Mouse (Mus musculus) layer of hippocampus, postnatal 25 days (tissue): ENCODE measurements at regions not wholly inside any gene's neighbourhood (a gene's known extent, or its start where the extent isn't known, plus 50 kb on each side); places are given as distances from the start of the nearest gene placed in this dataset.
A peak's percentile ranks its signal among the peaks of the same experiment; 100 is the strongest.

Experiments
- DNase-seq, 2 experiments: peaks; one replicate each; pipeline ENCODE4 v3.0.0; 2022; ENCODE audit warnings: mixed read lengths in 2 of 2, low spot score in 1 of 2; ENCODE audit errors: extremely low spot score in 1 of 2

DNA sequence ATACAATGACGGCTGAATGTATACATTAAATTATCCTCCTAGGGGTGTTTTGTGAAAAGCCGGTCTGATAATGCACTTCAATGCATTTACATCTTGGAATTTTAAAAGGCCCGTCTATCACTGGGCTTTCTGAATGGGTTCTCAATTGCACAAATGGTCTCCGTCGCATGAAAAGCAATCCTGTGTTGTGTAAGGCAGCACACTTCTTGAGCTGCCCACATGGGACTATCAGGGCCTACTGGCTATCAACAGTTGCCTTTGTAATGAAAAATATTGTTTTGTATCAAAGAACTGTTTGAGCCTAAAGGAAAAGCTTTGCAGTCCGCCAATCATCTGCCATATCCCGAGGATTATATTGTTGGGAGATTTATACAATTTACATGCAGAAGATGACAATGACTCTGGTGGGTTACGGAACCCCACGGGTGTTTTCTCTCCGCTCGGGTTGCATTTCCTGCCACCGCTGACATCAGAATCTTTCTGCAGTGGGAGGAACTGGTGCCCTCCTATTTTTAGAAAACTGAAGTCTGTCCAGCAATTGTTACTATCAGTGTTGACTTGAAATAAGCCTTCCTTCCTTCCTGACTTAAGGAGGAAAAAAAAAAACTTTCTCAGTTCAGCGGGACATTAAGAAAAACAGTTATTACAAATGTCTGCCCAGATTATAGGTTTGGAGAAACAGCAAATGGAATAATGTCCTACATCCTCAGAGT is 118.7 kb downstream of the Tmem26 start:
- no peak for DNase-seq

DNA sequence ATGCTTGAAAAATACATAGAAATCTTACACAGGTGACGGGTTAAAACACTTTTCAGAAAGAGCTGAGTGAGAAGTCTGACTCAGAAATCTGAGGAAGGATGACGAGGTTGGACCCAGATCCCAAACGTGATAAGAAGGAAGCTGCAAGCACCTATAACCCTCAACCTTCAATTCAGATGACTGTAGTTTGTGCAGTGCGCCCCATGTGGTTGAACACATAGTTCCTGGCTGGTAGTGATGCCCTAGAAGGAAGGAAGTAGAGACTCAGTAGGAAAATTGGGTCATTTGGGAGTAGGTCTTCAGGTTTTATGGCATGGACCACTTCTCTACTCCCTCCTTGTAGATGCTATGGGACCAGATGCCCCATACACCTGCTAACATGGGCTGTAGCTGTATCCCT is 120.6 kb downstream of the Tmem26 start:
- no peak for DNase-seq

DNA sequence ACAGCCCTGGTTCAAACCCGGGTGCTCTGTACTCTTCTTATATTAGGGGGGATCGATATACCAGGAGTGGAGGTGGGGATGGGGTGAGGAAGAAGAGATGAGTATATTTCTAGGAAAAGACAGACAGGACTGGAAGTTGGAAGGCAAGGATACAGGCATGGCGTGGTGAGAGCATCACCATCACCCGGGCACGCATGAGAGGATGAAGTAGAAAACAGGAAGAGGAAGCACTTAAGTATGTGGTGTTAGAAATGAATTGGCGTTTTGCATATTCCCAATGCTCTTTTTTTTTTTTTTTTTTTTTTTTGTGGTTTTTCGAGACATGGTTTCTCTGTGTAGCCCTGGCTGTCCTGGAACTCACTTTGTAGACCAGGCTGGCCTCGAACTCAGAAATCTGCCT is 121.2 kb downstream of the Tmem26 start:
- no peak for DNase-seq

DNA sequence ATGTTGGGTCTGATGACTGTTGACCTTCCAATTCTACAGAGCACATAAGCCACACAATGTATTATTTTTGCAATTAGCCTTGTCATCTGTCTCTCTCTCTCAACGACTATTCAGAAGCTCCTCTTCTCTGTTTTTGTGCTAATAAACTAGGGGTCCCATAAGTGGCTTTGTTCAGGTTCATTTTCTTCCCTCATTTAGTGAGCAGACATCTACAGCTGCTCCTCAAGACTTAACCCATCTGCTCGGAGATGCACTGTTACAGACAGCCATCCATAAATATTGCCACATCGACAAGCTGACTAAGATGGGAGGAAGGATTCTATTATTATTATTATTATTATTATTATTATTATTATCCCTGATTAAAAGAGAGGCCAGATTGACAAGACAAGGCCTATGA is 127.7 kb downstream of the Tmem26 start:
- no peak for DNase-seq

DNA sequence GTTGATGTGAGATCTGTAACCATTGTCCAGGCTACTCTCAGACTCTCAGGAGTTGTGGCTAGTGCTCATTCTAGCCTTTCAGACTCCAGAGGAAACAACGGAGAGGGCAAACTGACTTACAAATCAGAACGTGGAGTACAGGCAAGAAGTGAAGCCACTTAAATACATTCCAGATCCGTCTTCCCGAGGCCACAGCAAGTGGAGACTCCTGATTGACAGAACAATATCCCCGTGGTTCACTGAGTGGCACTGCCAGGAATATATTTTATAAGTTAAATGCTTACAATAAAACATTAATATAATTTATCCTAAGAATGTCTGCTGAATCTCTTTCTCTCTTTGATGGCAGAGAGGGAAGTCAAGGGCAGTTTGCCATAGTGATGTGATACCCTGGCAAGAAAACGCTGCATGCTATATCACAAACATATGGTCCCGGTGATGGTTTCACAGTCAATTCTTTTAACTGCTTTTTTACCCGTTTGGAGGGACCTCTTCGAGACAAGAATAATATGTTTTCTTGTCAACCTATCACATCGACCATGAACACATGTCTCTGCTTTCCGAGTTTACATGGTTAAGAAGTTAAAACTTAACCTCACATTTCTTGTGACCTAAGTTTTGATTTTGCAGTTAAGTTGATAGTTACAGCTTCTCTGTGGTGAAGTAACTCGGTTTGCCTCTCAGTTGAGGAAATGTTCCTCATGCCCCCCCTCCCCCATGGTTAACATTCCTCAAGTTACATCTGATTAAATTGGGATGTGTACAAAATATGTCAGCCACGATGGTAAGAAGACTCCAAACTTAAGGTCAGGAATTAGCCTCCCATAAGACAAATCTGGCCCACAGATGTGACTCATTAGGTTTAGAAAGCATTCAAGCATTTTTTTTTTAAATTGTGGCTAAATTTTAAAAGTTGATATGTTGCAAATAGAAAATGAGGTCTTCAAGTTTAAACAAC is 132.8 kb downstream of the Tmem26 start:
- DNase-seq: no peak

DNA sequence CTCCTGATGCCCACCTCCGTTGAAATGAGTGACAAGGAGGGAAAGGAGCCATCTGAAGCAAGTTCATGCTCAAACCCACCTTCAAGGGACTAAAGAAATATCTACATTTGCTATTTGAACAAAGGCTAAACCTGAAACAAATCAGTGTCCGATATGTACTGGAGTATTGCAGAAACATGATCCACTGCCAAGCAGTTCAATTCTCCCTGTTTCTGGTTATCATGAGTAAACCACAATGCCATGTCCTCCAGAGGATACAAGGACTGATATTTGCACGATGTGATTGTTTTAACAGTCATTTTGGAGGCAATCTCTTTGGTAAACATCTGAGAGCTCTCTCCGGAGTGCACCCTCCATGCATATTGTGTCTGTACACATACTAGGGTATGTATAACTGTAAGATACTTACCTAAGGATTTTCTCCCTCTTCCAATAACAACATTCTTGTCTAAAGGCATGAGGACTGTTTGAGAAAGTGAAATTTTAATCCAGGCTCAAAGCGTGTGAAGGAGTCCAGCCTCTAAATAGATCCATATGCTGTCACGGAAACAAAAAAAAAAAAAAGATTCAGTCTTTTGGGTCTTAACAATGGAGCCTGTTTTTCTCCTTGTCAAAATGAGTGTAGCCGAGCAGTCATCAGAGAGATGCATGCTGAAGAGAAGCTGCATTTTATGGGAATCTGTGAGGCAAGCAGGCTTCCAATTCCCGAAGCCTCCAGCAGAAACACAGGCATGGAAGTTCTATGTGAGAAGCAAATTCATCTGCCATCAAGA is 141.3 kb downstream of the Tmem26 start:
- DNase-seq: no peak

DNA sequence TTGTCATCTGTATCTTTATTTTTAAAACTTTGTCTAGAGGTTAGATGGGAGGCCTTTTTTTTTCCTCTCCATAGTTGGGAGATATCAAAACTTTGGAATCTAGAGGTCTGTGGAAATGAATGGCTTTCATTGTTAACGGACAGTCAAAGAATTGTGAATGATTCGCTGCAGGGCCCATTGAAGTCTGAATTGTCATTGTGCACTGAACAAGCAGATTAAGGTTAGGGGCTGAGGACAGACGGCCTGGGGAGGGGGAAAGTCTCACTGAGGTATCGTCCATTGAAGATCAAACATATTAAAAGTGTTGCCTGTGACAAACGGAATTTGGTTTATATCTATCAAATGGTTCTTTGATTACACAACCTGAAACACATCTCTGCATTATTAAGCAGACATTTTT is 142.3 kb downstream of the Tmem26 start:
- DNase-seq: no peak

DNA sequence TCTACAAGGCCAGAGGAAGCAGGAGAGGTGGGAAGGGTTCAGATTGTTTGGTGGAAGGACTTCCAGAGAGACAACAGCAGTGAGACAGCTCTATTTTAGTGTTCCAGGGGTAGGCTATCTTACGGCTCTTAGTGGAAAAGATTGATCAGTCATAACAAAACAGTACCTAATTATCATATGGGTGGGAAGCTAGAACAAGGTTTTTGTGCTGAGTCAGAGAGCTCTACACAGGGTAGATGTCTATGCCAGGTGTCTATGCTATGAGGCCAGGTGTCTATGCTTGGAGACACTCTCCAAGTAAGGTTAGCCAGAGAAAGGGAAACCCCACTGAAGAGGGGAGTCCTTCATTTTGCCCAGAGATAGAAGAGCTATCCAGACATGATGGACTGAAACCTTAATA is 143.9 kb downstream of the Tmem26 start:
- DNase-seq: no peak

DNA sequence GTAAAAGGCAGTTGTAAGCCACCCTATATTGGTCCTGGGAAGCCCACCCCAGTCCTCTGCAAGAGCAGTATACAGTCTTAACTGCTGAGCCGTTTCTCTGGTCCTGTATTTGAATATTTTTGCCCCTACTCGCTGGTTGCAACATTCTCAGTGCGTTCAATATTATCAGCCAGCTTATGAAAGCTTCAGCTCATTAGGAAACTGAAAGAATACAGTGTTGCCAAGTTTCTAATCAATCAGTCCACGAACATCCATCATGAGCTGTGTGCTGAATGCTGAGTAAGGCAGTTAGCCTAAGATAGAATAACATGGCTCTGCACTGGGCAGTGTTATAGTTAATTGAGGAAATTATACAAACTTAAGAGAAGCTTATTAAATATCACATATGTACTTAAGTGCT is 148.7 kb downstream of the Tmem26 start:
- no peak for DNase-seq

DNA sequence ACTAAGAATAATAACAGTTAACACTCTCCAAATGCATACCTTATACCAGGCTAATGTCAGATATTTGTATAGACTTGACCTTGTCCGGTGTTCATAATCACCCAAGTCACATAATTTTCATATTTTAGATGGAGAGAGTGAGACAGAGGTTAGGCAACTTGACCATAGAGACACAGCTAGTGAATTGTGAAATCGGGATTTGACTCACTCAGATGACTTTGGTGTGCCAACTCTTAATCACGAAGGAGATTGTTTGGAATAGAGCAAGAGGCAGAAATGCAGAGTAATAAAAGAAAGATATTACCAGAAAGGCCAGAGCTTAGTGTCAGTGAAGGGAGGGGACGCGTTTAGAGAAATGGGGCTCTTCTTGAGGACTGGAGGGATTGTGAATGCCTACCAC is 152.2 kb downstream of the Tmem26 start:
- no peak for DNase-seq

DNA sequence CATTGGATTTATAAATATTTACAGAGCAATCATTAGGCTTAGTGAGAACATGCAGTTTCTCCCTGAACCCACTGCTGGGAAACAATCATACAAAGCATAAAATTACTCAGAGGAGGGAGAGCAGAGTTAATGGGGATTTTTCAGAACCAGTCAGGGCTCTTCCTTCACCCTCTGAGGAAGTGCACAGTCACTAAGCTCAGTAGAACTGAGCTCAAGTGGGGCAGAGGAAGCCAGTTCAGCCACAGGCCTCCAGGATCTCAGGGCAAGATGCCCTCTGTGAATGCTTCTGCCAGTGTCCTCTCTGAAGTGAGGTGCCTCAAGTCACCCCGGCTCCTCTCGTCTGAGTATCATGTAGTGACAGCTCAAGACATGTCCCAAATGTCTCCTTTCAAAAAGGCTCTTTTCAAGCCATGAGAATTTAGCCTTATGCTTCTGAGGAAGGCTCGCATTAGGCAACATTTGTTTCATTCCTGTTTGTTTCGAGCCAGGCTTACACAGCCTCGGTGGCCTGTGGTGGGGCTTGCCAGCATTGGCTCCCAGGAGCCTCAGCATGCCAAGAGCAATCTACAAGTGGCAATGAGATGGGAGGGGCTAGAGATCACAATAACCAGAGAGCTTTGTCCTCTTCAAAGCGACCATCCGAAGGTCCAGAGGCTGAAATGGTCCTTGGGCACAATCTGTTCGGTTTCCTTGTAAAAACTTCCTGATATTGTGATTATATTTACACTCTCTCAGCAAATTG is 169.8 kb downstream of the Tmem26 start:
- no peak for DNase-seq

DNA sequence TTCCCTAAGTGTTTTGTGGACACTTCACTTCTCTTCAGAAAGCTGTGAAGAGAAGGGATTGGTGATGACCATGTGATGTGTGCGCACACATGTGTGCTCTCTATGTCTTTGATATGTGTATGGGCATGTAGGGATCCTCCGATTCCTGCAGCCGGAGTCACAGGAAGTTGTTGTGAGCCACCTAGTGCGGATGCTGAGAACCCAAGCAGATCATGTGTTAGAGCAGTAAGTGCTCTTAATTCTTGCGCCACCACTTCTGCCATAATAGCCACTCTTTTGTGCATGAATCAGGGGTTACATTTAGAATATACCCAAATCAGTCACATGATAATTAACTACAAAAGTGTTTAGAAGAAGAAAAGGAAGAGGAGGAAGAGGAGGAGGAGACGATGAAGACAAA is 170.7 kb downstream of the Tmem26 start:
- no peak for DNase-seq

DNA sequence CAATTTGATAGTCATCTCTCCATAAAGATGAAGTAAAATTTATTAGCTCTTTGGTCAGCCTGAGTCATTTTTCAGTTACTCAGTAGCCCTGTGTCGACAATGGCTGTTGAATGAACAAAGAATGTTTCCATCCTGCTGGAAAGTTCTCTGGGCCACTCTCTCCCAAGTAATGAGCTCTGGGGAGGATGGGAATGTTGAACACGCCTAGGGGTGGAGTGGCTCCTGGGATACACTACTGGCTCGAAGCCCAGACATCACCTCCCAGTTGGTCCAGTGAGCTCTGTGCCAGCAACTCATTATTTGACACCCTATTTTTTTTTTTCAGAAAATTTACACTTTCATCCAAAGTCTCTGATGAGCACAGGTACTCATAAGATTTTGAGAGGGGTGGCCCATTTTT is 174.1 kb downstream of the Tmem26 start:
- DNase-seq: no peak

DNA sequence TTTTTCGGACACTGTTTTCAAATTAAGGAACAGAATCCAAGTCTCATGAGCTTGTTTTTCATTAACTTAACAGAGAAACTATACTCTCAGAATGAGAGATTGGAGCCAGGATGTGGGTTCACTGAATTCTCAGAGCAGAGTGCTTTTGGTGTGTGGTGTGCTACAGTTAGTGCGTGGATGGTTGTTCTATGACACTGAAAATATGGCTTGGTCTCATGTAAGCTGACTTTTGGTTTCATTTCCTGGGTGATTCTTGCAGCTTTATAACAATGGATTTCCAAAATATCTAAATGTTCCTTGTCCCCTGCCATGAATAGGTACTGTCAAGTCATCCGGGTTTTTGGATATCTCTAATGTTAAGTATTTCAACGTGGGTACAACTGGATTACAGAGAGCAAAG is 177.7 kb downstream of the Tmem26 start:
- DNase-seq: no peak

DNA sequence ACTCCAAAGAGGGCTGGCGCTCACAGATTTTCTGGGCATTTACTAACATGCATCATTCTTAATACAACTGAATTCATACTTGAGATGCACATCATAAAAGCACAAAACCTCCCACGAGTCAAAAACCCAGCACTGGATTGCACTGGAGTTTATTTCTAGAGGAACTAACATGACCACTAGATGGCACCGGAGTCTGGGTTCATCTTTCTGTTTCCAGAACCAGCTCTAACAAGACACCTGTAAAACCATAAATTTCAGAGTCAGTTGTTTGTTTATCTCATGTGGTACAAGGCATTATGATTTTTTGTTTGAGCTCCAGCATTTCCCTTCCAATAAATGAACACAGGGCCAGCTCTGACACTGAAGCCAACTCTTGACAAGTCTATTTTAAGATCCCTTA is 179.2 kb downstream of the Tmem26 start:
- DNase-seq: peak; percentile 13 to 51

DNA sequence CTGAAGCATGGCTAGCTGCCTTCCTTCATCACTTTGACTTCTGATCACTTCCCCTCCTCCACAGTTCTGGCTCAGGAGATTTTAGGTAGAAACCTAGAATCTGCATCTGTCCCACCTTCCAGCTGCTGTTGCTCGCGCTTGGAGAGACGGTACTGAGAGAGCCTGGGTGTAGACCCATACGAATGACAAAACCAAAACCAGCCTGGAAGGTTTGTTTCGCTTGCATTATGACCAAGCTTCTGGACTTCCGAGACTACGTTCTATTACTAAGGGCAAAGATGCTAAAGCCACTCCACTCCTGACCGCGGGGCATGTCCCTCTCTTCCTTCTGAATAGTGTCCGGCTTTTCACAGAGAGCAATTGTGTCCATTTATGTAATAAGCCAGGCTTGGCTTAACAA is 180.9 kb downstream of the Tmem26 start:
- no peak for DNase-seq

DNA sequence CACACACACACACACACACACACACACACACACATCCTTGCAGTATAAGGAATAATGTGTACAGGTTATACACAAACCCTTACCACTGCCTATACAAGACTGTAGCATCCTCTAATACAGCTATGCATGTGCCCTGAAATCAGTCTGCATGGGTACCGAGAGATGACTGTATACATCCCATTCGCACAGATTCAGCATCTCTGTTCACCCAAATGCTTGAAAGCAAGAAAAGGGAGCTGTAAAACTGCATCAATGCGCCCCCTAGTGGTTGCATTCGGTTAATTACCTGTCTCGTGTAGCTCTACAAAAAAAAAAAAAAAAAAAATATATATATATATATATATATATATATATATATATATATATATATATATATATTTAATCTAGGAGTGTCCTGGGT is 184.8 kb downstream of the Tmem26 start:
- DNase-seq: peak; percentile 56 to 86

DNA sequence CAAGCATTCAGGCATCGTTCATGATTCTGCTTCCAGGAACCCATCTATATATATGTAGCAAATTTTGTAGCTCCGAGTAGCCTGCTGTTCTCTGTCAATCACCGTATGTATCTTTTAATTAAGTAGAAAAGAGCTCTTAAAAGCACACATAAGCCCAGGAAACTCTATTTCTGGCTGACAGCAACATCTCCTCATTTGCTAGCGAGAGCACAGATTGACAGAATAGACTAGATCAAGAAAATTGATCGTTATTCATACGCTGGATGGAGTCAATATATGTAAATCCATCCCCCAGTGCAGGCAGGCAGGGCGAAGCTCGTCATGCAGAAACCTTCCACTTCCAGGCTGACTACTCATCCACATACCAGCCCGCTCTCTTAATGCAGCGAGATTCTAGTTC is 185.6 kb downstream of the Tmem26 start:
- DNase-seq: no peak

DNA sequence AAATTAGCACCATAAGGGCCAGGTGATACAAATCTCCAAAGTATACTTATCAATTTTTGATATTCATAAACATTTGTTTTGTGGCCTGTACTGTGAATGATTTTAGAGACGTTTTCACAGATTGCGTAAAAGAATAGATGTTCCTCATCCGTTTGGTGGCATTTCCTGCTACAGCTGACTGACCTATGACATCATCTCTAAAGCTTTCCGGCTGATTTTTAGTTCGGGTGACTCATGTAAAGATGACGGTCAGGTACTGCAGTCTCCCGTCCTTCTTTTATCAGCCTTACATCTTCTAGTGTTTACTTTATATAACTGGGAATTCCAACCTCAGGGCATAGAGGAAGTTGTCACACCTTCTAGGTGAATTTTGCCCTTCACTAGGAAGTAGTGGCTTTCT is 192.7 kb downstream of the Tmem26 start:
- DNase-seq: no peak

DNA sequence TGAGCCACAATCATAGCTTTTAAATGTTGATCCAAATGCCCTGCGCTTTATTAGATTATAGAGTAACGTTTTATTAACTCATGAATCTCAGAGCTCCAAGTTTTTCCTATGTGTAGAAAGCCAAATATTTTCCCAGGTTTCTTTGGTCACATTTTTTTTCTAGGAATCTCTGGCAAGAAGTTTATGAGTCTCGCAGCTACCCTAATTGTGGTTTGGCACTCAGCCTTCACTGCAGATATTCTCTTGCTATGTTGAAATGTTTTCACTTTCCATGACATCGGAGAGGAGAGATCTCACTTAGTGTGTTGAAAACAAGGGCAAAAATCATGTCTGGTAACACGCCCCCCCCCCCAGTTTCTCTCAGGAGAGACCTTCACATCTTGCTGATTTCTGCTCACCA is 212.4 kb downstream of the Tmem26 start:
- DNase-seq: no peak
